ENCODE assay signal across 10 mouse cellular contexts in genomic region chr19:28827697-28828328, GRCm38 (mm10). TPM values are rescaled to one million over a fixed set of nuclear protein-coding genes. Genes with fewer than 3 reads are reported as not detected.
DNase-seq lines count a peak whose midpoint lies in the region; ATAC-seq lines count a peak whose summit lies in the region.
"Had no signal": no experiment of that assay in that cellular context is flagged by ENCODE, and none has a peak within 500 bp of the region (broad histone marks: within the 10 kb centered on the region; RNA-seq: fewer than 3 reads in every experiment).

No protein-coding gene starts in this region.

- peak overlapping the region; percentile 50 for H3K4me2 ChIP-seq in hindbrain, embryonic 16.5 days (ENCODE audit: low read length)
- H3K4me2 ChIP-seq in midbrain, embryonic 14.5 days (ENCODE audit: low read length) = peak overlapping the region; percentile 41

- no peaks in the 10 kb centered on the region for H3K36me3 ChIP-seq in hindbrain, embryonic 16.5 days (ENCODE audit: control insufficient read depth, insufficient read depth, low read length)
- H3K36me3 ChIP-seq in midbrain, embryonic 14.5 days (ENCODE audit: control insufficient read depth, insufficient read depth, low read length) = no peaks in the 10 kb centered on the region

- H3K4me1 ChIP-seq in hindbrain, embryonic 16.5 days (ENCODE audit: control insufficient read depth, insufficient read depth, low read depth, low read length) = peaks cover 5% of the 10 kb centered on the region; the same call in 1 of the 2 replicates
- peaks cover 4% of the 10 kb centered on the region; the same call in 1 of the 2 replicates for H3K4me1 ChIP-seq in midbrain, embryonic 14.5 days (ENCODE audit: control insufficient read depth, insufficient read depth, low read length)

- peak overlapping the region; percentile 1; the same call in 1 of the 2 replicates for H3K27ac ChIP-seq in hindbrain, embryonic 16.5 days (ENCODE audit: low read depth, low read length)
- no peak overlapping the region for H3K27ac ChIP-seq in midbrain, embryonic 14.5 days (replicated peaks; ENCODE audit: low read depth, low read length)

- no peaks in the 10 kb centered on the region for H3K27me3 ChIP-seq in hindbrain, embryonic 16.5 days (replicated peaks; ENCODE audit: control insufficient read depth, insufficient read depth, low read length)
- H3K27me3 ChIP-seq in midbrain, embryonic 14.5 days (ENCODE audit: control insufficient read depth, insufficient read depth, low read length) = no peaks in the 10 kb centered on the region

- peak overlapping the region; percentile 20 for H3K4me3 ChIP-seq in hindbrain, embryonic 16.5 days (ENCODE audit: low read length)
- peak overlapping the region; percentile 16 for H3K4me3 ChIP-seq in midbrain, embryonic 14.5 days (replicated peaks; ENCODE audit: low read depth, low read length)
- H3K4me3 ChIP-seq: myocyte had no signal

- ATAC-seq in frontal cortex, adult (ENCODE audit: low TSS enrichment) = peak; percentile 79
- ATAC-seq in hindbrain, embryonic 16.5 days = peak; percentile 68
- no peak for ATAC-seq in midbrain, embryonic 14.5 days (ENCODE audit: low FRiP score, low TSS enrichment)
- no peak for ATAC-seq in inflammation-experienced regulatory T-cells, adult 6 months

- WGBS in hindbrain, embryonic 16.5 days = 19% methylated on average over 15 of the region's 15 CpGs
- WGBS in midbrain, embryonic 14.5 days = 18% methylated on average over 15 of the region's 15 CpGs

- DNase-seq in frontal cortex, postnatal 36 days (ENCODE audit: low spot score in 2 of 2) = no peak
- peak; percentile 40 for DNase-seq in fat pad, adult 2 months (ENCODE audit: extremely low read depth, low read depth, low spot score)
- DNase-seq in midbrain, embryonic 14.5 days = peak; percentile 70
- no peak for DNase-seq in thymus, postnatal 25 days
- no peak for DNase-seq in layer of hippocampus, adult 11-12 months (ENCODE audit: low spot score)
- DNase-seq: adrenal gland, postnatal 10 days had no signal

- peak overlapping the region; percentile 51 for H3K9ac ChIP-seq in hindbrain, embryonic 16.5 days (ENCODE audit: low read depth, low read length)
- peak overlapping the region; percentile 29; the same call in 1 of the 2 replicates for H3K9ac ChIP-seq in midbrain, embryonic 14.5 days (replicated peaks; ENCODE audit: low read length)

- H3K9me3 ChIP-seq in hindbrain, embryonic 16.5 days (ENCODE audit: control insufficient read depth, low read length) = no peaks in the 10 kb centered on the region
- no peaks in the 10 kb centered on the region for H3K9me3 ChIP-seq in midbrain, embryonic 14.5 days (ENCODE audit: control insufficient read depth, low read length)

RNA-seq across cellular contexts. Expression of gene Slc1a1, which starts 7.0 kb away (rescaled TPM):
- polyA plus RNA-seq in hindbrain, embryonic 16.5 days (2015; fragmentation: Nextera tagmentation; extraction: Ambion mirVana) = 48.0 and 53.7 TPM in 2 replicates
- polyA plus RNA-seq in midbrain, embryonic 14.5 days (2014; fragmentation: Nextera tagmentation; extraction: Ambion mirVana) = 19.8 and 21.7 TPM in 2 replicates
- polyA plus RNA-seq in inflammation-experienced regulatory T-cells, adult 6 months (2017; shearing (Covaris generic)) = not detected
- polyA plus RNA-seq: myocyte had no signal

Comparison
In these comparisons a context has a peak if more than half of its experiments do, and no peak if none do; other contexts are left out.
1. ATAC-seq: peak in frontal cortex, adult (single experiment) and hindbrain, embryonic 16.5 days (single experiment); none in midbrain, embryonic 14.5 days (single experiment) and inflammation-experienced regulatory T-cells, adult 6 months (single experiment).
2. DNase-seq: peak in fat pad, adult 2 months (single experiment) and midbrain, embryonic 14.5 days (single experiment); none in frontal cortex, postnatal 36 days (0 of 2), thymus, postnatal 25 days (single experiment) and layer of hippocampus, adult 11-12 months (single experiment).
3. RNA of gene Slc1a1, which starts 7.0 kb away (polyA plus RNA-seq): 48.0 to 53.7 TPM in hindbrain, embryonic 16.5 days and 19.8 to 21.7 TPM in midbrain, embryonic 14.5 days; not detected in inflammation-experienced regulatory T-cells, adult 6 months; every median in the first group is over 10 times any median in the second.